Mouse (Mus musculus): ENCODE results near the gene Tbc1d22a. TPM values are rescaled to one million over a fixed set of nuclear protein-coding genes. Genes with fewer than 3 reads are reported as not detected.

Gene Tbc1d22a
- polyA plus RNA-seq, 1 experiment = 31.7 TPM

- WGBS = 28% methylated on average over 3 of the region's 3 CpGs
- Histone ChIP-seq H3K4me3 (ENCODE audit: insufficient read depth, low read depth, low read length) (no peak overlapping the region), H3K27ac (ENCODE audit: insufficient read depth, low read depth, low read length) (no peak overlapping the region), H3K27me3 (replicated peaks; ENCODE audit: control insufficient read depth, insufficient read depth, low read length) (no peaks in the 10 kb centered on the region), H3K4me1 (ENCODE audit: control insufficient read depth, insufficient read depth, low read length) (peaks cover 9% of the 10 kb centered on the region; the same call in 1 of the 2 replicates), H3K36me3 (ENCODE audit: control insufficient read depth, insufficient read depth, low read length) (no peaks in the 10 kb centered on the region)
- peak; percentile 80 for TF ChIP-seq CTCF (conservative IDR thresholded peaks at IDR 0.05; ENCODE audit: insufficient read depth, insufficient read length, low read depth, low read length)
- no peak for TF ChIP-seq POLR2A (IDR thresholded peaks at IDR 0.05; ENCODE audit: low read depth, low read length)
- peak; percentile 74 for DNase-seq
These were observed 13.9 kb downstream of the Tbc1d22a start for GRCm38 (mm10) chr15:86228186-86228585.

- WGBS = 76% methylated on average over 8 of the region's 8 CpGs
These were observed 14.8 kb downstream of the Tbc1d22a start for GRCm38 (mm10) chr15:86229088-86229487.

GRCm38 (mm10) chr15:86229623-86230022 lies 15.4 kb downstream of the Tbc1d22a start:
- DNase-seq = no peak
- 68% methylated on average over 11 of the region's 11 CpGs for WGBS
- Histone ChIP-seq H3K27me3 (replicated peaks; ENCODE audit: control insufficient read depth, insufficient read depth, low read length) (no peaks in the 10 kb centered on the region), H3K27ac (ENCODE audit: insufficient read depth, low read depth, low read length) (no peak overlapping the region), H3K36me3 (ENCODE audit: control insufficient read depth, insufficient read depth, low read length) (no peaks in the 10 kb centered on the region), H3K4me3 (ENCODE audit: insufficient read depth, low read depth, low read length) (no peak overlapping the region), H3K4me1 (ENCODE audit: control insufficient read depth, insufficient read depth, low read length) (peaks cover 9% of the 10 kb centered on the region; the same call in 1 of the 2 replicates)
- TF ChIP-seq POLR2A (IDR thresholded peaks at IDR 0.05; ENCODE audit: low read depth, low read length) = no peak
- TF ChIP-seq CTCF (conservative IDR thresholded peaks at IDR 0.05; ENCODE audit: insufficient read depth, insufficient read length, low read depth, low read length) = no peak

More at GRCm38 (mm10) chr15:86229088-86229487, 14.8 kb downstream of the Tbc1d22a start:
- H3K4me3 ChIP-seq (ENCODE audit: insufficient read depth, low read depth, low read length) = no peak overlapping the region
- H3K27me3 ChIP-seq (replicated peaks; ENCODE audit: control insufficient read depth, insufficient read depth, low read length) = no peaks in the 10 kb centered on the region
- TF ChIP-seq POLR2A (IDR thresholded peaks at IDR 0.05; ENCODE audit: low read depth, low read length) (no peak), CTCF (conservative IDR thresholded peaks at IDR 0.05; ENCODE audit: insufficient read depth, insufficient read length, low read depth, low read length) (no peak)
- H3K36me3 ChIP-seq (ENCODE audit: control insufficient read depth, insufficient read depth, low read length) = no peaks in the 10 kb centered on the region
- peaks cover 9% of the 10 kb centered on the region; the same call in 1 of the 2 replicates for H3K4me1 ChIP-seq (ENCODE audit: control insufficient read depth, insufficient read depth, low read length)
- DNase-seq = no peak
- no peak overlapping the region for H3K27ac ChIP-seq (ENCODE audit: insufficient read depth, low read depth, low read length)

GRCm38 (mm10) chr15:86231170-86231569 lies 16.9 kb downstream of the Tbc1d22a start:
- TF ChIP-seq POLR2A (IDR thresholded peaks at IDR 0.05; ENCODE audit: low read depth, low read length) = no peak
- TF ChIP-seq CTCF (conservative IDR thresholded peaks at IDR 0.05; ENCODE audit: insufficient read depth, insufficient read length, low read depth, low read length) = no peak
- Histone ChIP-seq H3K27me3 (replicated peaks; ENCODE audit: control insufficient read depth, insufficient read depth, low read length) (no peaks in the 10 kb centered on the region), H3K27ac (ENCODE audit: insufficient read depth, low read depth, low read length) (no peak overlapping the region), H3K36me3 (ENCODE audit: control insufficient read depth, insufficient read depth, low read length) (no peaks in the 10 kb centered on the region), H3K4me3 (ENCODE audit: insufficient read depth, low read depth, low read length) (no peak overlapping the region), H3K4me1 (ENCODE audit: control insufficient read depth, insufficient read depth, low read length) (peaks cover 9% of the 10 kb centered on the region; the same call in 1 of the 2 replicates)
- DNase-seq = no peak
- WGBS = 88% methylated on average over 1 of the region's 1 CpGs

GRCm38 (mm10) chr15:86231831-86232512 lies 17.7 kb downstream of the Tbc1d22a start:
- H3K4me3 ChIP-seq (ENCODE audit: insufficient read depth, low read depth, low read length) = no peak overlapping the region
- no peaks in the 10 kb centered on the region for H3K36me3 ChIP-seq (ENCODE audit: control insufficient read depth, insufficient read depth, low read length)
- TF ChIP-seq CTCF (conservative IDR thresholded peaks at IDR 0.05; ENCODE audit: insufficient read depth, insufficient read length, low read depth, low read length) = no peak
- TF ChIP-seq POLR2A (IDR thresholded peaks at IDR 0.05; ENCODE audit: low read depth, low read length) = no peak
- 49% methylated on average over 7 of the region's 7 CpGs for WGBS
- no peaks in the 10 kb centered on the region for H3K27me3 ChIP-seq (replicated peaks; ENCODE audit: control insufficient read depth, insufficient read depth, low read length)
- peak; percentile 43 for DNase-seq
- peaks cover 9% of the 10 kb centered on the region; the same call in 1 of the 2 replicates for H3K4me1 ChIP-seq (ENCODE audit: control insufficient read depth, insufficient read depth, low read length)
- H3K27ac ChIP-seq (ENCODE audit: insufficient read depth, low read depth, low read length) = no peak overlapping the region

- Histone ChIP-seq H3K27me3 (replicated peaks; ENCODE audit: control insufficient read depth, insufficient read depth, low read length) (no peaks in the 10 kb centered on the region), H3K4me3 (ENCODE audit: insufficient read depth, low read depth, low read length) (no peak overlapping the region), H3K27ac (ENCODE audit: insufficient read depth, low read depth, low read length) (no peak overlapping the region), H3K4me1 (ENCODE audit: control insufficient read depth, insufficient read depth, low read length) (peaks cover 9% of the 10 kb centered on the region; the same call in 1 of the 2 replicates), H3K36me3 (ENCODE audit: control insufficient read depth, insufficient read depth, low read length) (no peaks in the 10 kb centered on the region)
- WGBS = 95% methylated on average over 5 of the region's 5 CpGs
- DNase-seq = no peak
- TF ChIP-seq POLR2A (IDR thresholded peaks at IDR 0.05; ENCODE audit: low read depth, low read length) (no peak), CTCF (conservative IDR thresholded peaks at IDR 0.05; ENCODE audit: insufficient read depth, insufficient read length, low read depth, low read length) (no peak)
These were observed 19.7 kb downstream of the Tbc1d22a start for GRCm38 (mm10) chr15:86234001-86234400.

Measured in kidney, adult 2 months (tissue).